Mouse (Mus musculus) myocyte (in vitro differentiated cells): Measurements from ENCODE around the gene Kyat1. TPM values are rescaled to one million over a fixed set of nuclear protein-coding genes. Genes with fewer than 3 reads are reported as not detected.

ENCODE experiments used
- H3K27me3 ChIP-seq: one replicate; pipeline ENCODE4 v1.6.1; 2011; ENCODE audit not compliant: control insufficient read depth, insufficient read depth, insufficient read length
- H3K36me3 ChIP-seq: one replicate; pipeline ENCODE4 v1.6.1; 2011; ENCODE audit not compliant: control insufficient read depth, insufficient read depth
- H3K4me2 ChIP-seq: one replicate; pipeline ENCODE4 v1.6.1; 2011; ENCODE audit warnings: low read depth, control low read depth
- H3K4me3 ChIP-seq: one replicate; pipeline ENCODE4 v1.5.1; 2011; ENCODE audit warnings: mild to moderate bottlenecking, control low read depth, moderate library complexity
- H3K79me2 ChIP-seq: one replicate; pipeline ENCODE4 v1.6.1; 2011; ENCODE audit not compliant: control insufficient read depth, insufficient read depth
- H3ac ChIP-seq: one replicate; pipeline ENCODE4 v1.6.1; 2011; ENCODE audit not compliant: control insufficient read depth, insufficient read length
- CEBPB ChIP-seq: IDR thresholded peaks from 2 replicates; pipeline ENCODE4 v1.6.1; 2011; ENCODE audit warnings: mild to moderate bottlenecking, moderate library complexity; ENCODE audit not compliant: poor library complexity, insufficient read depth, severe bottlenecking
- E2F4 ChIP-seq: IDR thresholded peaks from one replicate; pipeline ENCODE4 v1.6.1; 2011; ENCODE audit warnings: mild to moderate bottlenecking, control low read depth, moderate library complexity; ENCODE audit not compliant: insufficient read depth
- MAX ChIP-seq: IDR thresholded peaks from one replicate; pipeline ENCODE4 v1.6.1; 2011; ENCODE audit warnings: low read depth, mild to moderate bottlenecking, control low read depth
- MYOD1 ChIP-seq, 3 experiments: IDR thresholded peaks; one replicate each; pipeline ENCODE4 v1.6.1; 2011; ENCODE audit warnings: control low read depth in 2 of 3, low read depth in 2 of 3, mild to moderate bottlenecking in 2 of 3, moderate library complexity in 1 of 3; ENCODE audit not compliant: insufficient read length in 2 of 3, control insufficient read depth in 1 of 3
- MYOG ChIP-seq, 3 experiments: IDR thresholded peaks; one replicate each; pipeline ENCODE4 v1.6.1; 2011; ENCODE audit warnings: control low read depth in 2 of 3, low read depth in 2 of 3, mild to moderate bottlenecking in 2 of 3; ENCODE audit not compliant: insufficient read length in 2 of 3, control insufficient read depth in 1 of 3, insufficient read depth in 1 of 3
- POLR2A ChIP-seq: IDR thresholded peaks from one replicate; pipeline ENCODE4 v1.6.1; 2011; ENCODE audit warnings: low read depth, mild to moderate bottlenecking, control low read depth, moderate library complexity; ENCODE audit not compliant: insufficient read length
- POLR2AphosphoS2 ChIP-seq: IDR thresholded peaks from one replicate; pipeline ENCODE4 v1.6.1; 2011; ENCODE audit warnings: low read depth, control low read depth; ENCODE audit not compliant: insufficient read length
- REST ChIP-seq: IDR thresholded peaks from one replicate; pipeline ENCODE4 v1.6.1; 2011; ENCODE audit warnings: mild to moderate bottlenecking, control low read depth, moderate library complexity; ENCODE audit not compliant: insufficient read depth, insufficient read length
- SRF ChIP-seq: IDR thresholded peaks from one replicate; pipeline ENCODE4 v1.6.1; 2011; ENCODE audit warnings: low read depth; ENCODE audit not compliant: control insufficient read depth, insufficient read length
- TCF12 ChIP-seq: IDR thresholded peaks from one replicate; pipeline ENCODE4 v1.6.1; 2011; ENCODE audit warnings: mild to moderate bottlenecking, control low read depth; ENCODE audit not compliant: poor library complexity, insufficient read depth, severe bottlenecking
- TCF3 ChIP-seq: IDR thresholded peaks from one replicate; pipeline ENCODE4 v1.6.1; 2011; ENCODE audit warnings: low read depth, control low read depth; ENCODE audit not compliant: insufficient read length
- USF1 ChIP-seq: IDR thresholded peaks from one replicate; pipeline ENCODE4 v1.6.1; 2011; ENCODE audit warnings: low read depth, mild to moderate bottlenecking, control low read depth, moderate library complexity
- polyA plus RNA-seq: library from polyadenylated mRNA; unstranded; fragments of >200 nt; fragmentation: generic; extraction: Trizol; gene quantifications from one replicate; pipeline ENCODE4 v1.2.1, GENCODE M21; 2012; ENCODE audit warnings: missing spikeins

Kyat1 gene
- polyA plus RNA-seq, 1 experiment, result 11.3 TPM

GRCm38 (mm10) chr2:30249182-30249581 is 43.5 kb upstream of the Kyat1 start:
- peaks cover 22% of the 10 kb centered on the region for H3K36me3 ChIP-seq
- TF ChIP-seq POLR2A (no peak), REST (no peak), POLR2AphosphoS2 (no peak), MYOG (IDR thresholded peaks at IDR 0.05; ENCODE audit: control insufficient read depth in 1 of 3, insufficient read depth in 1 of 3, insufficient read length in 2 of 3, low read depth in 2 of 3) (no peak), SRF (no peak), USF1 (no peak), MAX (no peak), CEBPB (no peak)

GRCm38 (mm10) chr2:30247681-30248080 is 42.0 kb upstream of the Kyat1 start:
- H3K79me2 ChIP-seq, result peaks cover 84% of the 10 kb centered on the region
- H3K4me3 ChIP-seq, result no peak overlapping the region
- H3K27me3 ChIP-seq, result no peaks in the 10 kb centered on the region
- H3K4me2 ChIP-seq, result no peak overlapping the region
- TF ChIP-seq TCF12 (no peak), MYOG (IDR thresholded peaks at IDR 0.05; ENCODE audit: control insufficient read depth in 1 of 3, insufficient read depth in 1 of 3, insufficient read length in 2 of 3, low read depth in 2 of 3) (no peak), REST (no peak), MYOD1 (IDR thresholded peaks at IDR 0.05; ENCODE audit: control insufficient read depth in 1 of 3, insufficient read length in 2 of 3, low read depth in 2 of 3) (no peak), CEBPB (no peak), TCF3 (no peak)
- no peak overlapping the region for H3ac ChIP-seq
- H3K36me3 ChIP-seq, result peaks cover 16% of the 10 kb centered on the region

More at GRCm38 (mm10) chr2:30249182-30249581, 43.5 kb upstream of the Kyat1 start:
- Histone ChIP-seq H3ac (no peak overlapping the region), H3K4me3 (no peak overlapping the region), H3K4me2 (no peak overlapping the region), H3K79me2 (peaks cover 86% of the 10 kb centered on the region), H3K27me3 (no peaks in the 10 kb centered on the region)

- Histone ChIP-seq H3K36me3 (peaks cover 17% of the 10 kb centered on the region), H3K4me2 (no peak overlapping the region), H3K4me3 (no peak overlapping the region), H3K79me2 (peaks cover 82% of the 10 kb centered on the region), H3K27me3 (no peaks in the 10 kb centered on the region), H3ac (no peak overlapping the region)
- TF ChIP-seq E2F4, result no peak
- TF ChIP-seq TCF3, result no peak
- TF ChIP-seq MYOD1 (IDR thresholded peaks at IDR 0.05; ENCODE audit: control insufficient read depth in 1 of 3, insufficient read length in 2 of 3, low read depth in 2 of 3), result no peak
- TF ChIP-seq CEBPB, result no peak
- no peak for TF ChIP-seq REST
- no peak for TF ChIP-seq SRF
- no peak for TF ChIP-seq MAX
- TF ChIP-seq MYOG (IDR thresholded peaks at IDR 0.05; ENCODE audit: control insufficient read depth in 1 of 3, insufficient read depth in 1 of 3, insufficient read length in 2 of 3, low read depth in 2 of 3), result no peak
- no peak for TF ChIP-seq POLR2A
- TF ChIP-seq TCF12, result no peak
- no peak for TF ChIP-seq POLR2AphosphoS2
Measured at GRCm38 (mm10) chr2:30247036-30247435, 41.4 kb upstream of the Kyat1 start.

- Histone ChIP-seq H3ac (no peak overlapping the region), H3K36me3 (peaks cover 27% of the 10 kb centered on the region), H3K27me3 (no peaks in the 10 kb centered on the region), H3K79me2 (peaks cover 93% of the 10 kb centered on the region), H3K4me3 (no peak overlapping the region), H3K4me2 (no peak overlapping the region)
- TF ChIP-seq MYOG (IDR thresholded peaks at IDR 0.05; ENCODE audit: control insufficient read depth in 1 of 3, insufficient read depth in 1 of 3, insufficient read length in 2 of 3, low read depth in 2 of 3), result no peak
- TF ChIP-seq POLR2A, result no peak
Measured at GRCm38 (mm10) chr2:30244595-30245178, 39.0 kb upstream of the Kyat1 start.

GRCm38 (mm10) chr2:30243391-30243790 is 37.7 kb upstream of the Kyat1 start:
- peaks cover 21% of the 10 kb centered on the region for H3K36me3 ChIP-seq
- no peaks in the 10 kb centered on the region for H3K27me3 ChIP-seq
- H3K79me2 ChIP-seq, result peaks cover 93% of the 10 kb centered on the region
- no peak overlapping the region for H3K4me3 ChIP-seq
- no peak overlapping the region for H3ac ChIP-seq
- TF ChIP-seq MYOG (IDR thresholded peaks at IDR 0.05; ENCODE audit: control insufficient read depth in 1 of 3, insufficient read depth in 1 of 3, insufficient read length in 2 of 3, low read depth in 2 of 3) (no peak), MAX (no peak), SRF (no peak), MYOD1 (IDR thresholded peaks at IDR 0.05; ENCODE audit: control insufficient read depth in 1 of 3, insufficient read length in 2 of 3, low read depth in 2 of 3) (no peak), TCF3 (no peak), POLR2A (no peak), TCF12 (no peak), USF1 (no peak), E2F4 (no peak), POLR2AphosphoS2 (no peak)
- no peak overlapping the region for H3K4me2 ChIP-seq
